Mouse (Mus musculus) skeletal muscle tissue, adult 2 months (tissue): Measurements from ENCODE around the gene Gm42517.

ENCODE experiments used
- DNase-seq: peaks from one replicate; pipeline ENCODE4 v3.0.0-alpha.2; 2012; ENCODE audit warnings: low read depth, low spot score

Gm42517 gene

DNA sequence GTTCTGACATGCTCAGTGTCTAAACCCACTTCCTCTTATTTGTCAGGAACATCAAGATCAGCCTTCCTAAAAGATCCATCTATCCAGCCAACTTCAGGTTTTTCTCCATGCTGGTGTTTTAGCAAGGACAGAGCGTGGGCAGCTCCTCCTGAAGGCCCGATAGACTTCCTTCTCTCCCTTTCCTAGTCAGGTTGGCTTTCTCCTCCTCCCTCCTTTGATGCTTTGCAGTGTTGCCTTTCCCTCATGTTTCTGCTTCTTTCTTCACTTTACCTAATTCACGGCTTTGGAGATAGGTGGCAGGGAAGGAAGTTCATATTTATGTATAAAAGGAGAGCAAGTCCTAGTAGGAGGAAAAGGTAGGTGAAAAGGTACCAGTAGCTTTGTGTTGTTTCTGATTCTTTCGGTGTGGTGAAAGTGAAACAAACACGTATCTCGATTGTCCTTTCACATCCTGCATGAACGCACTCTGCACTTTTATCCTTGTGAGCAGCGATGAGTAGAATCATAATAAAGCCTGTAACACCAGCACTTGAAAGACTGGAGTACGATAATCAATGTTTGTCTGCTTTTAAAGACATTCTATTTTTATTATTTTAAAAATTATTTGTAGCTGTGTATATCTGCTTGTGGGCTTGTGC is 18.1 kb downstream of the Gm42517 start:
- DNase-seq = no peak

DNA sequence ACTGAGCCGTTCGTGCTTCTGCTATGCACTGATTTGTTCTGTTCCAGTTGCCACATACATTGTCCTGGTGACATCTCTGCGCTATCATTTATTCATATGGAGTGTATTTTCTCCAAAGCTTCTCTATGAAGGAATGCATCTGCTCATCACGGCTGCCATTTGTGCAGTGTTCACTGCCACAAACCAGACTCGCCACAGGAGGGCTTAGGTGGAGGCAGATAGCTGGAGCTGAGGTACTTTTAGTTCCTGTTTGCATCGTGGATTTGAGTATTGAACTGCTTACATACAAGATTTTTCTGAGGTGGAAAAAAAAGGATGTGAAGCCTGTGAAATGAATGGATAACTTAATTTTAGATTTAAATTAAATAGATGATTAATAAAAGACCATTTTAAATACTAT is 19.9 kb downstream of the Gm42517 start:
- DNase-seq = no peak

DNA sequence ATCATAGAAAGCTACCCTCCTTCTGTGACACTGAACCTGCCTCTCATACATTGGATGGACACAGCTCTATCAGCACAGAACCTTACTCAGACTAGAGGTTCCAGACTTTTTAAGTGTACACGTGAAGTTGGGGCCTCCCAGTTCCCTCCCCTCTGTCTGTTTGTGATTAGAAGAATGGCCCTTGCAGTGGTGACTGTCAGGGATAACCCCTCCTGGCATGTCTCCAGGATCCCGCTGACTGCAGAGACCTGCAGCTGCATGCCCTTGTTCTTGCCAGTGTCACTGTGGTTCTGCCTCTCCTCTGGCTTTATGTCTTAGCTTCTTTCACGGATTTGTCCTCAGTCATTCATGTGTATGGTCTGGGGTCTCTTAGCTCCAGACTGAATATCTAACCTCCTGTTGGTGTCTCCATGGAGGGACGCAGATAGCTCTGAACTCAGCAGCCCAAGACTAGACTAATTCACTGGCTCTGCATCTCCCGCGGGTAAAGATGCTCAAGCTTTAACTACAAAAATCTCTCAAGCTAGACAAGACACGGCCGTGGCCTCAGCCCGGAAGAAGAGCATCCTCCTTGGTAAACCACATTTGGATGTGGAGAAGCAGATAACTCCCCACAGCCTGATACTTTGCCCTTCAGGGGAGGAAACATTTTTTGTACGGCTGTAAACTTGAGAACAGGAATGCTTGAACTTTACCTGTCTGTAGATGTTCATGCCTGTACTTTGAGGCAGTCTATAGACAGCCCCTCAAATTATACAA is 22.2 kb downstream of the Gm42517 start:
- DNase-seq = no peak

DNA sequence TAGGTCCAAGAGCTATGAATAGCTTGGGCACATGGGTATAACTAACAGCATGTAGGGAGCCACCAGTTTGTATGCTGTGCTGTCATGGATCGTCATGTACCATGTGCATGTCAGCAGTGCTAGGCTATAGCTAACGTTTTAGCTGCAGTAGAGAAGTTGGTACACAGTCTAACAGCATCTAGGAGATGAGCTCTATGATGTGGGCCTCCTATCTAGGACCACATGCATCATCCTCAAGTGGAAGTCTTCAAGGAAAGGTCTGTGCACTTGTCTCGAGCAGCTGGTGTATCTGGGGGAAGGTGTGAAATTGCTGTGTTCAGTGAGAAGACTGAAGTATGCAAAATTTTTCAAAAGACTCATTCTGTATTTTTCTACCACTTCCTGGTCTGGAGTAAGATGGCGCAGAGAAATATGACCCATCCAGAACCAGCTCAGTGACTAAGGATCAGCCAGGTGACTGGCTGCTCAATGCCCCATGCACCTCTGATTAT is 24.0 kb downstream of the Gm42517 start:
- DNase-seq = no peak

DNA sequence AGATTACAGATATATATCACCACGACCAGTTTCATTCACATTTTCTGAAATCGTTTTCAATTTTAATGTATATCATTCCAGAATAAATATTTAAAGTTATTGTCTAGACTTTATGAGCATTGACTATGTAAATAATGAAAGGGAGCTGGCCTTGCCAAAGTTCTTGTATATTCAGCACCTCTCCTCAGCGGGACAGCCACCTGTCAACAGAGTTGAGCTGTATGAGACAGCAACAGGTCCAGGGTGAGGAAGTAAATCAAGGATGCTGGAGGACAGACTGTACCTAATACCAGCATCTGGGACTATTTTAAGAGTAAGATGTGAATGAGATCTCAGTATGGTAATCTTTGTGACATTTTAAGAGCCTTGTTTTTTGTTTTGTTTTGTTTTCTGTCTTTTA is 29.7 kb downstream of the Gm42517 start:
- no peak for DNase-seq

DNA sequence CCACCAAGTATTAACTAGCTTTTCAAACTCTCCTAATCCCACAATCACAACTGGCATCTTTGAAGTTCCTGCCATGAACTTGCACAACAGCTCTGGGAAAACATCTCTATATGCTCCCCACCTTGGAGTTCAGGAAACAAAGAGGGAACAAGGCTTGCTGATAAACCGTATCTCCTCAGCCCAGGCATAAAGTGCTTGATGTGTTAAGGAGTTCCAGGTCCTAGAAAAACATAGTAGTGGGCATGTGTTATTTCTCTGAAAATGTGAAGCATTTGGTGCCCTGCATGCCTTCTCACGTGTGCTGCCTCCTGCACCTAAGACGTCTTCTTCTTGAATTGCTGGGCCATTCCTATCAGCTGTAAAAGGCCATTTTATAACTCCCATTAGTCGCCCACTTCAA is 30.3 kb downstream of the Gm42517 start:
- no peak for DNase-seq

DNA sequence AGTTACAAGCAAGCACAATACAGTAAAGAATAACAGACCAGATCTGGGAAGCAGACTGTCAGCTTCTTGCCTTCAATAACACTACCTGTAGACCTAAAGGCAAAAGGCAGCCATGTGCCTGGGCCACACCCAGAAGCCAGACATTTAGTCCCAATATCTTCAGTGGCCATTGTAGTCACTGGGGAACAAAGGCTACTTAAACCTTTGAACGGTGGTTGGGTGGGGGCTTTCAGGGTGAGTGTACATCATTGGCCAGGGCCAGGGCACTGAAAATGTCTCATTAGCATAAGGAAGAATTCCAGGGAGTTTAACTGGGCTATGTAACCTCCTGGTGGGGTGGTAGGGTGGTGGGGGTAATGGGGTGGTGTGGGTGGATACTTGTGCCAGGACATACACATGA is 36.7 kb downstream of the Gm42517 start:
- DNase-seq = no peak
